Mouse (Mus musculus): ENCODE results near the gene Gab1. TPM values are rescaled to one million over a fixed set of nuclear protein-coding genes. Genes with fewer than 3 reads are reported as not detected.

Gene Gab1
- 25.9 and 27.6 TPM in 2 replicates for polyA plus RNA-seq (2014; fragmentation: Nextera tagmentation; extraction: Ambion mirVana)

DNA sequence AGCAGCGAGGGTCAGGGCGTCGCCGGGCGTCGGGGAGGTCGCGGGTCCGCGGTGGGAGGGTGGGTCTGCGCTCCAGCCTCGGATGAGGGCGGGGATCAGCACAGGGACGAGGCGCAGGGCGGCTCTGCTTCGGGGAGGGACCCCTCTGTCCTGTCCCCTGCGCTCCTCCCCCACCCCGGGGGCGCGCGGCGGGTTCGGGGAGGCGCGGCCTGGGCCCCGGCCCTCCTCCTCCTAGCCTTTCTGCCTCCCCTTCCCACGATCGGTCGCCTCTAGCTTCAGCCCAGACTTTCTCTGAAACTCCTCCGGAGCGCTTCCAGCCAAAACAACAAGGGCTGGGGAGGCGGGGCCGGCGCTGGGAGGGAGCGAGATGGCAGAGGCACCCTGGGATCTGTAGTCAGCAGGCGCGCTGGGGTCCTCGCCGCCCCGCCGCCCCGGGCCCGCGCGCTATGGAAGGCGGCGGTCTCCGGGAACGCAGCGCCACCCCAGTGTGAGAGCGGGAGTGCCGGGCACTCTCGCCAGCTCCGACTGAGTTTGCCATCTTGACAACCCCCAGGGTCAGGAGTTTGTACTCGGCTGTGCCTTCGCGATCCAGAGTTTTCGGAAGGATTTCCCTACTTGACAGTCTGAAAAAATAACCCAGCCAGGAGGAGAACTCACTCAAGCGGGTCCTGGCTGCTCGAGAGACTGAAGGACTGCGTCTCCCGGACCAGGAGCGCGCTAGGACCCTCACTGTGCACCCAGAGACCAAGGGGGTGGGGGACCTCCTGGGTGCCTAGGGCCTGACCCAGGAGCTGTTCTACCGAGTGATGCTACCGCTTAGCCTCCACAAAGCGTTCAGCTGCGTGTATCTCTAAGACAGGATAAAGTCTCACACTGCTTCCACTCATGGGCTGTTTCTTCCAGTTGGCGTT is at the start of gene Gab1:
TSS of gene Gab1 (minus strand) at position 324 of the 911 bp plus-strand sequence.
- Histone ChIP-seq H3K27ac (replicated peaks; ENCODE audit: low read depth, low read length) (peak within 1 kb of the TSS; percentile 96), H3K4me3 (ENCODE audit: low read depth, low read length) (peak within 1 kb of the TSS; percentile 84), H3K9ac (replicated peaks; ENCODE audit: low read length) (peak within 1 kb of the TSS; percentile 87), H3K4me1 (ENCODE audit: control insufficient read depth, insufficient read depth, low read length) (no peaks in the 10 kb centered on the region), H3K36me3 (replicated peaks; ENCODE audit: control insufficient read depth, insufficient read depth, low read depth, low read length) (no peaks in the 10 kb centered on the region), H3K4me2 (ENCODE audit: low read depth, low read length) (peak within 1 kb of the TSS; percentile 72), H3K9me3 (replicated peaks; ENCODE audit: control insufficient read depth, low read length) (no peaks in the 10 kb centered on the region), H3K27me3 (ENCODE audit: control insufficient read depth, insufficient read depth, low read length) (no peaks in the 10 kb centered on the region)
- peak; percentile 95 for ATAC-seq (replicated peaks; ENCODE audit: insufficient number of reproducible peaks, low FRiP score, low TSS enrichment, low read depth)
- peak; percentile 94 for DNase-seq (ENCODE audit: low spot score)
- WGBS, result under 1% methylated on average over 70 of the region's 70 CpGs

GRCm38 (mm10) chr8:80928770-80929169 is 48.5 kb upstream of the Gab1 start:
- Histone ChIP-seq H3K9me3 (replicated peaks; ENCODE audit: control insufficient read depth, low read length) (no peaks in the 10 kb centered on the region), H3K27me3 (ENCODE audit: control insufficient read depth, insufficient read depth, low read length) (no peaks in the 10 kb centered on the region), H3K4me2 (ENCODE audit: low read depth, low read length) (no peak overlapping the region), H3K4me3 (ENCODE audit: low read depth, low read length) (no peak overlapping the region), H3K36me3 (replicated peaks; ENCODE audit: control insufficient read depth, insufficient read depth, low read depth, low read length) (no peaks in the 10 kb centered on the region), H3K9ac (replicated peaks; ENCODE audit: low read length) (no peak overlapping the region), H3K4me1 (ENCODE audit: control insufficient read depth, insufficient read depth, low read length) (no peaks in the 10 kb centered on the region), H3K27ac (replicated peaks; ENCODE audit: low read depth, low read length) (no peak overlapping the region)
- ATAC-seq (replicated peaks; ENCODE audit: insufficient number of reproducible peaks, low FRiP score, low TSS enrichment, low read depth) (no peak), DNase-seq (ENCODE audit: low spot score) (no peak)

DNA sequence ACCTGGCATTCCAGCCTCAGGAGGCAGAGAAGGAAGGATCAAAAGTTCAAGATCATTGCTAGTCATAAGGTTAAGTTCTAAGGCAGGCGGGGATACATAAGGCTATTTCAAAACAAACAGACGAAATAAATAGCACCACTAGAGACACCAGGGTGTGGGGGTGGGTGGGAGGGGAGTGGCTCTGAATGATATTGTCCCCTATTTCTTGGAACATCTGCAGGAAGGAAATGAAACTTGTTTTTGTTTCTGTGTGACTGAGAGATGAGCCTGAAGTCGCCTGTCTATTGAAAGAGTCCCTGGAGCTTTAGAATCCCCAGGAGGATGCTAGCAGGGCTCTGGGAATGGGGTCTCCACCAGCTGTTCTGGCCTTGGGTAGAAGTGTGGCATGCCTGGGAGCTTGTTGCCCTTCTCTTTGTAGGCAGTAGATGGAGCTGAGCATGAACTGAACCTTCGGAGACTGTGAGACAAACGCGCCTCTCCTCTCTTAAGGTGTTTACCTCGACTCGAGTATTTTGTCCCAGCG is 43.5 kb upstream of the Gab1 start:
- no peaks in the 10 kb centered on the region for H3K9me3 ChIP-seq (replicated peaks; ENCODE audit: control insufficient read depth, low read length)
- H3K9ac ChIP-seq (replicated peaks; ENCODE audit: low read length), result no peak overlapping the region
- no peak for DNase-seq (ENCODE audit: low spot score)
- 80% methylated on average over 9 of the region's 9 CpGs for WGBS
- no peak overlapping the region for H3K27ac ChIP-seq (replicated peaks; ENCODE audit: low read depth, low read length)
- H3K4me3 ChIP-seq (ENCODE audit: low read depth, low read length), result no peak overlapping the region
- no peaks in the 10 kb centered on the region for H3K27me3 ChIP-seq (ENCODE audit: control insufficient read depth, insufficient read depth, low read length)
- ATAC-seq (replicated peaks; ENCODE audit: insufficient number of reproducible peaks, low FRiP score, low TSS enrichment, low read depth), result no peak
- H3K4me1 ChIP-seq (ENCODE audit: control insufficient read depth, insufficient read depth, low read length), result no peaks in the 10 kb centered on the region
- no peaks in the 10 kb centered on the region for H3K36me3 ChIP-seq (replicated peaks; ENCODE audit: control insufficient read depth, insufficient read depth, low read depth, low read length)
- H3K4me2 ChIP-seq (ENCODE audit: low read depth, low read length), result no peak overlapping the region

DNA sequence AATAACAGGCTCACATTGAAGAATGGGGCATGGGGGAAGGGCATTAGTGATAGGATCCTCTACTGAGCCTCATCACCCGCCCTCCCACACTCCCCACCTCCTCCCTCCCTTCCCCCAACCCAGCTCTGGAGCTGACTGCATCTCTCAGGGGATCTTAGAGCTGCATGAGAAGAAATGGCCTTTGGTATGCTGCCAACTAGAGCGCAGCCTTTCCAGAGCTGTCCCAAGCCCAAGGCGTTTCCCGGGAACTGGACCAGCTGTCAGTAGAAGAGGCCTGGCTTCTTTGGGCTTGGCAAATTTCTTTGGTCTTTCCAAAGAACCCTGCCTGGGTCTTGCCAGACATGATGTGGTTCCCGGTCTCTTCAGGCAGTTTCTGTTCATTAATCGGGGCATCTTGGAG is 42.3 kb upstream of the Gab1 start:
- H3K9ac ChIP-seq (replicated peaks; ENCODE audit: low read length), result no peak overlapping the region

GRCm38 (mm10) chr8:80919130-80919529 is 38.8 kb upstream of the Gab1 start:
- Histone ChIP-seq H3K27me3 (ENCODE audit: control insufficient read depth, insufficient read depth, low read length) (no peaks in the 10 kb centered on the region), H3K9me3 (replicated peaks; ENCODE audit: control insufficient read depth, low read length) (no peaks in the 10 kb centered on the region), H3K36me3 (replicated peaks; ENCODE audit: control insufficient read depth, insufficient read depth, low read depth, low read length) (no peaks in the 10 kb centered on the region), H3K4me2 (ENCODE audit: low read depth, low read length) (no peak overlapping the region), H3K4me3 (ENCODE audit: low read depth, low read length) (no peak overlapping the region), H3K9ac (replicated peaks; ENCODE audit: low read length) (no peak overlapping the region), H3K27ac (replicated peaks; ENCODE audit: low read depth, low read length) (no peak overlapping the region), H3K4me1 (ENCODE audit: control insufficient read depth, insufficient read depth, low read length) (no peaks in the 10 kb centered on the region)
- 82% methylated on average over 4 of the region's 4 CpGs for WGBS
- DNase-seq (ENCODE audit: low spot score), result no peak
- ATAC-seq (replicated peaks; ENCODE audit: insufficient number of reproducible peaks, low FRiP score, low TSS enrichment, low read depth), result no peak

More for the DNA sequence above, 42.3 kb upstream of the Gab1 start:
- no peaks in the 10 kb centered on the region for H3K27me3 ChIP-seq (ENCODE audit: control insufficient read depth, insufficient read depth, low read length)
- no peak overlapping the region for H3K4me2 ChIP-seq (ENCODE audit: low read depth, low read length)
- no peaks in the 10 kb centered on the region for H3K4me1 ChIP-seq (ENCODE audit: control insufficient read depth, insufficient read depth, low read length)
- no peaks in the 10 kb centered on the region for H3K36me3 ChIP-seq (replicated peaks; ENCODE audit: control insufficient read depth, insufficient read depth, low read depth, low read length)
- DNase-seq (ENCODE audit: low spot score) (no peak), ATAC-seq (replicated peaks; ENCODE audit: insufficient number of reproducible peaks, low FRiP score, low TSS enrichment, low read depth) (no peak; the same call in 1 of the 2 replicates)
- no peak overlapping the region for H3K4me3 ChIP-seq (ENCODE audit: low read depth, low read length)
- H3K9me3 ChIP-seq (replicated peaks; ENCODE audit: control insufficient read depth, low read length), result no peaks in the 10 kb centered on the region
- 66% methylated on average over 6 of the region's 6 CpGs for WGBS
- no peak overlapping the region for H3K27ac ChIP-seq (replicated peaks; ENCODE audit: low read depth, low read length)

DNA sequence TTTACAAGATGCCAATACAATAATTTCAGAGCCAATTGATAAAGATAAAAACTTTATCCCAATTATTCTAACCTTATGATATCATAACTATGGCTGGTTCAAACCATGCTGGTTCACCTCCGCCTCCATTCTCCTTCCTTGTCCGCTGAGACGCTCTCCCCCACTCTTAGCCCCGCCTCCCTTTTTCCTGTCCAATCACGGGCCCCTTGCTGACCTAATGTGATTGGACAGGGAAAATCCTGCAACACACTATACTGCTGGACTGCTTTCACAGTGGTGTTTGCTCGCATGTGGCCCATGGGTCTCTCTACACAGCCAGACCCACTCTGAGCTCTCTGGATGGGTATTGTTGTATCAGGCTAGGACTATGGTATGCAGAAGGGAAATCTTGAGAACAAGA is 38.2 kb upstream of the Gab1 start:
- H3K4me3 ChIP-seq (ENCODE audit: low read depth, low read length), result no peak overlapping the region
- ATAC-seq (replicated peaks; ENCODE audit: insufficient number of reproducible peaks, low FRiP score, low TSS enrichment, low read depth) (no peak), DNase-seq (ENCODE audit: low spot score) (no peak)
- H3K4me2 ChIP-seq (ENCODE audit: low read depth, low read length), result no peak overlapping the region
- H3K9ac ChIP-seq (replicated peaks; ENCODE audit: low read length), result no peak overlapping the region
- no peaks in the 10 kb centered on the region for H3K4me1 ChIP-seq (ENCODE audit: control insufficient read depth, insufficient read depth, low read length)
- WGBS, result 82% methylated on average over 6 of the region's 6 CpGs
- no peaks in the 10 kb centered on the region for H3K27me3 ChIP-seq (ENCODE audit: control insufficient read depth, insufficient read depth, low read length)
- H3K9me3 ChIP-seq (replicated peaks; ENCODE audit: control insufficient read depth, low read length), result no peaks in the 10 kb centered on the region
- no peaks in the 10 kb centered on the region for H3K36me3 ChIP-seq (replicated peaks; ENCODE audit: control insufficient read depth, insufficient read depth, low read depth, low read length)
- no peak overlapping the region for H3K27ac ChIP-seq (replicated peaks; ENCODE audit: low read depth, low read length)

DNA sequence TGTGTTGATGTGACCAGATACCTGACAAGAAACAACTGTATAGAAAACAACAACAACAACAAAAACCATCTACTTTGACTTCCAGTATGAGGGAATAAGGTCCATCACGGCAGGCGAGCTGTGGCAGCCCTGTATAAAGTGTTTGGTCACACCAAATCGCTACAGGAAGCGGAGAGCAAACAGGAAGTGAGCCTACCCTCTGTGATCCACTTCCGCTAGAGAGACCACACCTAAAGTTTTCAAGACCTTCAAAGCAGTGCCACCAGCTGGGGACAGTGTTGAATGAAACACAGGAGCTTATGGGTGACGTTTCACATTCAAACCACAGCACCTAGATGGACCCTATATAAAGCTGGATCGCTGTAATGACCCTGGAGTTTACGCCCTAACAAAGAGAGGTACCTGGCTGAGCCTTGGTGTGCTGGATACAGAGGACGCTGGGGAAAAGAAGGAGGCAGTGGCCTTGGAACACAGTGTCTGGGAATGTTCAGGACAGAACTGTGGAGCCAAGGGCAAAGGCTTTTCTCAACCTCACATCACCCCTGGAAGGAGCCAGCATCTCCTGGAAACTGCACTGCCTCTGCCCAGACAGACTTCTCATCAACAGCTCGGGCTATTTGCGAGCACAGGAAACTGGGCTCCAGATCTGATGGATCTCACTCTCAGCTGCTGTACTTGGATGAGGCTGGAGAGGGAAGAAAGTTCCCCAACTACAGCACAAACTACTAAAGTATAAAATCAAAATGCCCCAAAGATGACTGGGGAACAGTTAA is 36.3 kb upstream of the Gab1 start:
- Histone ChIP-seq H3K27ac (replicated peaks; ENCODE audit: low read depth, low read length) (no peak overlapping the region), H3K4me2 (ENCODE audit: low read depth, low read length) (no peak overlapping the region), H3K9ac (replicated peaks; ENCODE audit: low read length) (no peak overlapping the region), H3K4me1 (ENCODE audit: control insufficient read depth, insufficient read depth, low read length) (no peaks in the 10 kb centered on the region), H3K27me3 (ENCODE audit: control insufficient read depth, insufficient read depth, low read length) (no peaks in the 10 kb centered on the region), H3K36me3 (replicated peaks; ENCODE audit: control insufficient read depth, insufficient read depth, low read depth, low read length) (no peaks in the 10 kb centered on the region), H3K4me3 (ENCODE audit: low read depth, low read length) (no peak overlapping the region), H3K9me3 (replicated peaks; ENCODE audit: control insufficient read depth, low read length) (no peaks in the 10 kb centered on the region)
- DNase-seq (ENCODE audit: low spot score), result no peak
- WGBS, result 81% methylated on average over 11 of the region's 11 CpGs
- no peak; the same call in 1 of the 2 replicates for ATAC-seq (replicated peaks; ENCODE audit: insufficient number of reproducible peaks, low FRiP score, low TSS enrichment, low read depth)
